Mouse (Mus musculus) gastrocnemius, postnatal 4 days (tissue): ENCODE results near the gene Olfml3. TPM values are rescaled to one million over a fixed set of nuclear protein-coding genes. Genes with fewer than 3 reads are reported as not detected.

ENCODE experiments used
- DNase-seq, 2 experiments: peaks; one replicate each; pipeline ENCODE4 v3.0.0; 2021 to 2022; ENCODE audit warnings: low spot score in 2 of 2, mixed read lengths in 2 of 2
- long read RNA-seq, 2 experiments: library from polyadenylated mRNA; stranded (forward); transcript quantifications; one replicate each; pipeline ENCODE4 v2.0.0; 2021
- total RNA-seq, 2 experiments: library from RNA; stranded (reverse); gene quantifications; 2 replicates each; pipeline ENCODE4 v1.2.3; 2021

The Olfml3 gene
- 10 to 100 TPM; 17.1 to 18.9 TPM for total RNA-seq
- long read RNA-seq, experiment 1, full-length matches to known transcripts = 33 of 37 reads
- long read RNA-seq, experiment 1, partial matches to known transcripts = 0 of 37 reads
- long read RNA-seq, experiment 1, other reads (novel, unspliced or antisense) = 4 of 37 reads
- long read RNA-seq, experiment 2, full-length matches to known transcripts = 33 of 36 reads
- long read RNA-seq, experiment 2, partial matches to known transcripts = 0 of 36 reads
- long read RNA-seq, experiment 2, other reads (novel, unspliced or antisense) = 3 of 36 reads

GRCm38 (mm10) chr3:103737778-103738571, at the start of gene Olfml3:
Gene Olfml3, minus strand, starts transcription at chr3:103738001.
- DNase-seq = peak; percentile 79 to 91

GRCm38 (mm10) chr3:103787225-103787624, 49.4 kb upstream of the Olfml3 start:
- DNase-seq = no peak

- DNase-seq = no peak
Measured at GRCm38 (mm10) chr3:103782844-103783609, 45.2 kb upstream of the Olfml3 start.

- no peak for DNase-seq
Measured at GRCm38 (mm10) chr3:103780777-103781176, 43.0 kb upstream of the Olfml3 start.

GRCm38 (mm10) chr3:103780271-103780670, 42.5 kb upstream of the Olfml3 start:
- DNase-seq = no peak

- no peak for DNase-seq
Measured at GRCm38 (mm10) chr3:103779183-103779582, 41.4 kb upstream of the Olfml3 start.

- no peak for DNase-seq
Measured at GRCm38 (mm10) chr3:103778660-103779059, 40.9 kb upstream of the Olfml3 start.

GRCm38 (mm10) chr3:103777940-103778339, 40.1 kb upstream of the Olfml3 start:
- no peak for DNase-seq

- DNase-seq = no peak
Measured at GRCm38 (mm10) chr3:103774009-103774408, 36.2 kb upstream of the Olfml3 start.

- DNase-seq = no peak
Measured at GRCm38 (mm10) chr3:103773508-103773907, 35.7 kb upstream of the Olfml3 start.

GRCm38 (mm10) chr3:103772846-103773245, 35.0 kb upstream of the Olfml3 start:
- no peak for DNase-seq

GRCm38 (mm10) chr3:103771531-103772130, 33.8 kb upstream of the Olfml3 start:
- DNase-seq = peak; percentile 30 to 63

GRCm38 (mm10) chr3:103766789-103767188, 29.0 kb upstream of the Olfml3 start:
- DNase-seq = no peak

- no peak for DNase-seq
Measured at GRCm38 (mm10) chr3:103759261-103759970, 21.6 kb upstream of the Olfml3 start.

GRCm38 (mm10) chr3:103758456-103758855, 20.7 kb upstream of the Olfml3 start:
- no peak for DNase-seq

GRCm38 (mm10) chr3:103756920-103757319, 19.1 kb upstream of the Olfml3 start:
- DNase-seq = no peak

GRCm38 (mm10) chr3:103755351-103755750, 17.6 kb upstream of the Olfml3 start:
- no peak for DNase-seq

- DNase-seq = no peak
Measured at GRCm38 (mm10) chr3:103751558-103751957, 13.8 kb upstream of the Olfml3 start.

- no peak for DNase-seq
Measured at GRCm38 (mm10) chr3:103746711-103747110, 8.9 kb upstream of the Olfml3 start.

GRCm38 (mm10) chr3:103745001-103745770, 7.4 kb upstream of the Olfml3 start:
- DNase-seq = no peak
